Mouse (Mus musculus) forebrain, embryonic 12.5 days (tissue): Measurements from ENCODE around the gene Agtrap. TPM values are rescaled to one million over a fixed set of nuclear protein-coding genes. Genes with fewer than 3 reads are reported as not detected.

Experiments used
- ATAC-seq: fragments of 200-750 bp; cut with Nextera tagmentation; 2 replicates; pipeline ENCODE4 v1.8.0; 2017; ENCODE audit warnings: moderate TSS enrichment; ENCODE audit not compliant: low FRiP score
- H3K27ac ChIP-seq: fragments of 300-500 bp; sonication (generic); 2 replicates; pipeline ENCODE4 v1.5.1; 2016; ENCODE audit warnings: mild to moderate bottlenecking
- H3K27me3 ChIP-seq: fragments of 300-500 bp; sonication (generic); 2 replicates; pipeline ENCODE4 v1.6.1; 2016; ENCODE audit warnings: mild to moderate bottlenecking
- H3K36me3 ChIP-seq: fragments of 300-500 bp; sonication (generic); replicated peaks from 2 replicates; pipeline ENCODE4 v1.6.1; 2016; ENCODE audit warnings: mild to moderate bottlenecking
- H3K4me1 ChIP-seq: fragments of 300-500 bp; sonication (generic); 2 replicates; pipeline ENCODE4 v1.6.1; 2016
- H3K4me2 ChIP-seq: fragments of 300-500 bp; sonication (generic); 2 replicates; pipeline ENCODE4 v1.6.1; 2016; ENCODE audit warnings: mild to moderate bottlenecking, moderate library complexity
- H3K4me3 ChIP-seq: fragments of 300-500 bp; sonication (generic); replicated peaks from 2 replicates; pipeline ENCODE4 v1.5.1; 2016; ENCODE audit warnings: mild to moderate bottlenecking
- H3K9ac ChIP-seq: fragments of 300-500 bp; sonication (generic); 2 replicates; pipeline ENCODE4 v1.6.1; 2016; ENCODE audit warnings: mild to moderate bottlenecking
- H3K9me3 ChIP-seq: fragments of 300-500 bp; sonication (generic); 2 replicates; pipeline ENCODE4 v1.6.1; 2016
- WGBS: fragments of 180-500 bp; shearing (Covaris S2); methylation state at CpG from one replicate; pipeline ENCODE4 v1.1.7; 2016; 5-methylcytosine and 5-hydroxymethylcytosine counted together
- polyA plus RNA-seq: library from polyadenylated mRNA; unstranded; fragments of >200 nt; fragmentation: Nextera tagmentation; extraction: Ambion mirVana; gene quantifications from 2 replicates; pipeline ENCODE4 v1.2.1, GENCODE M21; 2016

Gene Agtrap
- polyA plus RNA-seq, 1 experiment from 2014 or later: 9.2 TPM

DNA sequence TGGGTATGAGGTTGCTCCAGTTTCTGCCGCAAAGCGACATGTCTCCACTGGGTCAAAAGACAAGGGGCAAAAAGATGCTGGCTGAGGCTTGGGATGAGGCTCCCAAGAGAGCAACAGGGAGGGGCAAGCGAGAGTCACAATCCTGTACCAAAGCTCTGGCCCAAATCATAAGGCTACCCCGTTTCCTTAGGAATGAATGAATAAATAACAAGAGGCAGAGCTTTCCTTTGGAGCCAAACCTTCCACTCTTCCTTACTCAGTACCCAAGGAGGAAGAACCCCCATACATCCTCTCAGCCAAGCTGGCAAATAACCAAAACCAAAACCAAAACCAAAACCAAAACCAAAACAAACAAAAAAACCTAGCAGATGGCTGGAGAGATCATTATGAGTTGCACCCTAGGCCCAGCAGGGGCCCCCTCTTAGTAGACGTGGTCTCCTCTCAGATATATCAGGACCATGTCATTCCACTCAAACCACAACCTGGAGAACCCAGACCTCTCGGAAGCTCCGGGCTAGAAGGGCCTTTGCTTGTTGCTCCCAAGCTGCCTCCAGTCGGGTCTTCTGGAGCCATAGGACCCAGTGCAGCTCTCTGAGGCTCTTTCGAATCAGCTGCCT, 18.1 kb downstream of the Agtrap start:
- Histone ChIP-seq H3K36me3 (no peaks in the 10 kb centered on the region), H3K4me2 (no peak overlapping the region), H3K27ac (no peak overlapping the region), H3K27me3 (no peaks in the 10 kb centered on the region), H3K4me3 (no peak overlapping the region), H3K9me3 (no peaks in the 10 kb centered on the region), H3K9ac (no peak overlapping the region), H3K4me1 (peaks cover under 1% of the 10 kb centered on the region; the same call in 1 of the 2 replicates)
- 88% methylated on average over 9 of the region's 9 CpGs for WGBS
- no peak for ATAC-seq

DNA sequence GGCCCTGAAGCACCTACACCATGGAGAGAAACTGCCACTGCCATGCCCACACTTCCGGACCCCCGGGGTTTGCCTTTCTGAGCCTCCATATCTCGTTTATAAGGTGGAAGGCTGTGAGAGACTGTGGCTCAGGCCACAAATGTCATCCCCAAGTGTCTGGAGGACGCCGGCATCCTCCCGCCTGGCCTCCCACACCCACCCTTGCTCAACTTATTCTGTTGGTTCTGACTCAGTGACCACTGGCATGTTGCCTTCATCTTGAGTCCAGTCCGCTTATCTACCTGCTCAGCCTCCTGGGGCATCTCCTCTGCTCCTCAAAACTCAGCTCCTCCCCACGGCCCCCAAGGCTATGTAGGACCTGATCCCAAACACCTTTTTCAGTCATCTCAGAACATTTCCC, 20.5 kb downstream of the Agtrap start:
- H3K36me3 ChIP-seq: no peaks in the 10 kb centered on the region
- H3K4me3 ChIP-seq: no peak overlapping the region
- H3K9me3 ChIP-seq: no peaks in the 10 kb centered on the region
- no peak overlapping the region for H3K9ac ChIP-seq
- no peak overlapping the region for H3K4me2 ChIP-seq
- no peaks in the 10 kb centered on the region; the same call in 1 of the 2 replicates for H3K4me1 ChIP-seq
- 84% methylated on average over 8 of the region's 8 CpGs for WGBS
- no peak overlapping the region for H3K27ac ChIP-seq
- no peaks in the 10 kb centered on the region for H3K27me3 ChIP-seq
- ATAC-seq: no peak

DNA sequence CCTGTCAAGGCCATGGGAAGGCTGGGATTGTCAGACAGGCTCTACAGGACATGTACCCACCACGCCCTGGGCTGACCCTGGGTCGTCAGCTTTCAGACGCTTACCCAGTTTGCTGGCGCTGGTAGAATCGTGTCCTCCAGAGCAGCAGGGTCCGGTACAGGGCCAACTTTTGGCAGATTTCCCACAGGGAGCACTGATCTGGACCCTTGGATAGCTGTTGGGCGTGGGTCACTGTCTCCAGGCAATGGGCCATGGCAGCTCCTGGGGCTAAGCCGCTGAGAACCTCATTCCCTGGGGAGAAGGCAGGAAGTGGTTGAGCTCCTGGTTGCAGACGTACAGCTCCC, 21.5 kb downstream of the Agtrap start:
- no peak overlapping the region for H3K27ac ChIP-seq
- 73% methylated on average over 9 of the region's 9 CpGs for WGBS

DNA sequence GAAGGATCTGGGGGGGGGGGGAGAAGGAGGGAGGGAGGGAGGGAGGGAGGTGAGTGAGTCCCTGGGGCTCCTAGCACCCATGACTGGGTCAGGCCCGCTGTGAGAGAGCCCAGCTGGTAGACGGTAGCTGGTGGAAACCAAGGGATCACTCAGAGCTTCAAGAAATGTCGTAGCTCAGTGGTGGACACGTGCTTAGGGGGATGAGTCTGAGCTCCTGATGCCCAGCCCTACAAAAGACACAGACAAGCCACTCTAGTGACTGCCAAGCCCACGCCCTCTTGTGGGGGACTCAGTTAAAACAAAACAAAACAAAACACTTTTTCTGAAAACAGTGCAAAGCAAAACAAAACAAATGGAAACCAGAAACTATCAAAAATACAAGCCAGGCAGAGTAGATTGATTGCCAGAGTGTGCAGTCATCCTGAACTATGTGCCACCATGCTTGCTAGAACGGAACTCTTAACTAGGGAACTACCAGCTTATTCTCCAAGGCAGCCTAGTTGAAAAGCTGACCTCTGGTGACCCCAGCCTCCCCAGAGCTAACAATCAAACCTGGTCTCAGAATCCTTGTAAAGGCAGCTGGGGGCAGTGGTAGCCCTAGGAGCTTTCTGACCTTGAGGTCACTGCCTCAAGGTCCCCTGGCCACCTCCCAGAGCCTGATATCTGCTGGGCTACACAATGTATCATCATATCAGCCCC, 22.0 kb downstream of the Agtrap start:
- WGBS: 32% methylated on average over 6 of the region's 6 CpGs
- H3K9me3 ChIP-seq: no peaks in the 10 kb centered on the region
- H3K9ac ChIP-seq: no peak overlapping the region
- H3K27me3 ChIP-seq: no peaks in the 10 kb centered on the region
- no peaks in the 10 kb centered on the region; the same call in 1 of the 2 replicates for H3K4me1 ChIP-seq
- H3K4me2 ChIP-seq: no peak overlapping the region
- H3K4me3 ChIP-seq: no peak overlapping the region
- no peak overlapping the region for H3K27ac ChIP-seq
- no peak for ATAC-seq
- no peaks in the 10 kb centered on the region for H3K36me3 ChIP-seq

More for the DNA sequence above, 21.5 kb downstream of the Agtrap start:
- H3K4me1 ChIP-seq: no peaks in the 10 kb centered on the region; the same call in 1 of the 2 replicates
- no peak overlapping the region for H3K4me3 ChIP-seq
- no peak for ATAC-seq
- no peak overlapping the region for H3K4me2 ChIP-seq
- no peaks in the 10 kb centered on the region for H3K27me3 ChIP-seq
- no peaks in the 10 kb centered on the region for H3K9me3 ChIP-seq
- H3K36me3 ChIP-seq: no peaks in the 10 kb centered on the region
- no peak overlapping the region for H3K9ac ChIP-seq

DNA sequence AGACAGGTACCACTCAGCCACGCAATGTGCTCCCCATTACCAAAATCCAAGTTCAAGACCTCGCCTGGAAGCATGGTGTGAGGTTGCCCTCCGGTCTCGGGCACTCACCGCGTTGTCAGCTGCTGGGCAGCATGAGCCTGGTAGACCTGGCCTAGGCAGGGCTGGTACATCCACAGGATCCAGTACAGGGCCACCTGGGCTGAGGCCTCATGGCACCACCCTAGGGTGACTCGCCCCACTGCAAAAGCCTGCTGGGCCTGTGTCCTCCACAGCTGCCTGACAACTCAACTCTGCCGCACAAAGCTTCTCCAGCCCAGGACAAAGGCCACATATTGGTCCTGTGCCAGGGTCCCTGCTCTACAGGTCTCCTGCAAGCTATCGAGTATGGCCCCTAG, 26.7 kb downstream of the Agtrap start:
- ATAC-seq: no peak
- no peaks in the 10 kb centered on the region for H3K9me3 ChIP-seq
- no peak overlapping the region for H3K4me3 ChIP-seq
- peaks cover 32% of the 10 kb centered on the region for H3K36me3 ChIP-seq
- no peaks in the 10 kb centered on the region for H3K27me3 ChIP-seq
- H3K4me1 ChIP-seq: no peaks in the 10 kb centered on the region
- no peak overlapping the region for H3K27ac ChIP-seq
- 86% methylated on average over 9 of the region's 9 CpGs for WGBS
- no peak overlapping the region for H3K9ac ChIP-seq
- H3K4me2 ChIP-seq: no peak overlapping the region

DNA sequence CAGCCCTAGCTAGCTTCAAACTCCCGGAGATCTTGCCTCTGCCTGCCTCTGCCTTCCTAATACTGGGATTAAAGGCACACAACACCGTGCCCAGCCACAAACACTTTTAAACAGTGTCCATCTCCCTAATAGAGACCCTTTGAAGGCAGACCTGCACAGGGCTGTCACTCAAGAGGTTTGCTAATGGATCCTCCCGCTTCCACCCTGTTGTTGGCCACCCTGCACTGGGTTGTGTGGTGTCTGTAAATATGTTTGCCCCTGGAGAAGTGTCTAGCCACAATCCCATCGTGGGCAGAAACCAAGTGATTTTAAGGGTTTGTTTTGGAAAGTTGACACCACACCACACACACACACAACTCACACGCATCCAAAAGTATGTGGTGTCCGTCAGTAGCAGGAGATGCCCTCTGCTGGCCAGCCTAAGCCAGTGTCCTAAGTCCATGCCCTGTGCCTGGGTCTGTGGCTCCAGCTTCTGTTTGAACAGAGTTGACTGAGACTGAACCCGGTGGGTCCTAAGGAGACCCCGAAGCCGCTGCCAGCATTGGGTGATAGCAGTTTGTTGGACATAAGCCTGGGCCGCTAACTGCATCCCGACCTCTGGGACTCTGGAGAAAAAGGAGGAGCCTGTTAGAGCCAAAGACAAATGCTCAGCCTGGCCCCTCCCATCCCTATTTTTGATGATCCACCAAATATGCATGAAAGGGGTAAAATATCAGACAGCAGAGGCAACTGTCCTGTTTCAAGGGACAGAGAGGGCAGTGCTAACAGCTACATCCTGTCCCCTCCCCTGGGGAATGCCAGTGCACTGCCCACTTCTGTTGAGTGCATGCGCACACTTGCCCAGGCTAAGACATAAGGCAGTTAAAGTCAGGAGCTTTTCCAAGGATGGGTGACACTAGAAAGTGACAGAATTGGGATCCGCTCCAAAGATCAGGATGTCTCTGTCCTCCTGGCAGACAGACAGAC, 27.4 kb downstream of the Agtrap start:
- Histone ChIP-seq H3K9ac (no peak overlapping the region), H3K9me3 (no peaks in the 10 kb centered on the region), H3K27ac (no peak overlapping the region), H3K4me3 (no peak overlapping the region), H3K36me3 (peaks cover 38% of the 10 kb centered on the region), H3K4me1 (no peaks in the 10 kb centered on the region), H3K4me2 (no peak overlapping the region), H3K27me3 (no peaks in the 10 kb centered on the region)
- 54% methylated on average over 13 of the region's 13 CpGs for WGBS
- 0 out of 2 replicates have a peak, but pooled peaks have one; percentile 50 for ATAC-seq

DNA sequence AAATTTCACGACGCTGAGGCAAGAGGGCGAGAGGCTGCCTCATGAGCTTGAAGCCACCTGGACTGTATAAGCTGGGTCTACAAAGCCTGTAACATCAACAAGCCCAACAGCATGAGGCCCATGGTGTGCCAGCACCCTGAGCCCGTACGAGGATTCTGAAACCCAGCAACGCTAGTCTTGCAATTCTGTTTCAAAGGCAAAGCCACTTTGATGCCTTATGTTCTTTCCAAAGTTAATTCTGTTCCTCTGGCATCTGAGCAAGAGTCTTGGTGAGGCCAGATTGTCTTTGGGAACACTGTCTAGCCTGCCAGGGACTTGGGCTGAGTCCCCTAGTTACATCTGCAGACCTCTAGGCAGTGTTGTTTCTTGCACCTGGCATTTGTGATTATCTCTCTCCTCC, 28.8 kb downstream of the Agtrap start:
- no peak for ATAC-seq
- H3K27ac ChIP-seq: no peak overlapping the region
- H3K36me3 ChIP-seq: peaks cover 51% of the 10 kb centered on the region
- H3K9ac ChIP-seq: no peak overlapping the region
- WGBS: 94% methylated on average over 6 of the region's 6 CpGs
- no peaks in the 10 kb centered on the region for H3K4me1 ChIP-seq
- H3K27me3 ChIP-seq: no peaks in the 10 kb centered on the region
- no peak overlapping the region for H3K4me3 ChIP-seq
- no peak overlapping the region for H3K4me2 ChIP-seq
- no peaks in the 10 kb centered on the region for H3K9me3 ChIP-seq

DNA sequence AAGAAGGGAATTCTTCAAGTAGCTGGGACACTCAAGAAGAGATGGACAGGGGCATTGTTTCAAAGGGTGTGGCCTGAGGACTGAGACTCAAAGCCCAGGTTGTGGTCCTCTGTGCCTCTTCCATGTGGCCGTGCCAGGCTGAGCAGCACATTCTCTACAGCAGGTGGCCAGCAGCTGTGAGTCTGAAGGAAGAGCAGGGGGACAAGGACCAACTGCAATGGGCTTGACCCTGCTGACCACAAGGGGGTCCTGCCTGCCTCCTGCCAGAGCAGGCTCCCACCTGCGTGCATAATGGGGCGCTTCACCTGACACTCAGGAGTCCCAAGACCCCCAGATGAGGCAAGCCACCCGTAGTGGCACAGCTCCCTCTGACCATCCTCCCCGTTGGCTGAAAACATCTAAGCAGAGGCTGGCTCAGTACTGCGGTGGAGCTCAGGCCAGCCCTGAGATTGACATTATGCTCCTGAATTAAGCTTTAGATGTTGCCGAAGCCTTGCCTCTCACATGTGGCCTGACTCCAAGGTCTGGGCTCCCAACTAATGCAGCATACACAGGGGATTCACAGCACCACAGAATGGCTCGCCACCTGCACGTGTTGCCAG, 29.5 kb downstream of the Agtrap start:
- Histone ChIP-seq H3K9ac (no peak overlapping the region), H3K4me3 (no peak overlapping the region), H3K27ac (0 out of 2 replicates have a peak overlapping the region, but pooled peaks have one; percentile 13), H3K4me1 (no peaks in the 10 kb centered on the region), H3K36me3 (peaks cover 57% of the 10 kb centered on the region), H3K27me3 (no peaks in the 10 kb centered on the region), H3K9me3 (no peaks in the 10 kb centered on the region), H3K4me2 (no peak overlapping the region)
- no peak for ATAC-seq
- 87% methylated on average over 9 of the region's 9 CpGs for WGBS

DNA sequence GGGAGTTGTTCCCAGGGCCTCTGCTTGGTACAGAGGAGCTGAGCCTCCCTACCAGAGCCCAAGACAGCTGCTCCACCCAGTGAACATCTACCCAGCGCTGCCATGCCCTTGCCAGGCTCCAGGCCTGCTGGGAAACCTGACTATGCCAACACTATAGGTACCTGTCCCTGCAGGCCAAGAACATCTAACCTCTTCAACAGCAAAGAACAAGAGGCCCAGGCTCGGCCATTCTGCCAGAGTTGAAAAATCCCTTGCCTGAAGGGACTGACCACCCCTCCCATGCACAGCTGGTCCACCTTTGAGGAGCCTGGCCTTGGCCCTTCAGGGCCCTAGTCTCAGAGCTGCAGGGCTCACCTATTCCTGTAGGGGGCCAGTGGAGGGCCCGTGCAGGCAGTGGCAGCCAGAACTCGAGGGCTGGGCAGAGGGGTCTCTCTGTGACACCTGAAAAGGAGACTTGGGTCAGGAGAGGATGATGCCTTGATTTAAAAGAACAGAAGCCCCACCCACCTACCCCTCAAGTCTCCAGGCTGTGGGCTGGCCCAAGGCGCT, 30.1 kb downstream of the Agtrap start:
- Histone ChIP-seq H3K4me1 (no peaks in the 10 kb centered on the region), H3K27me3 (no peaks in the 10 kb centered on the region), H3K36me3 (peaks cover 63% of the 10 kb centered on the region), H3K9me3 (no peaks in the 10 kb centered on the region), H3K9ac (no peak overlapping the region), H3K4me3 (no peak overlapping the region), H3K27ac (no peak overlapping the region; the same call in 1 of the 2 replicates), H3K4me2 (no peak overlapping the region)
- no peak for ATAC-seq
- 65% methylated on average over 5 of the region's 5 CpGs for WGBS

DNA sequence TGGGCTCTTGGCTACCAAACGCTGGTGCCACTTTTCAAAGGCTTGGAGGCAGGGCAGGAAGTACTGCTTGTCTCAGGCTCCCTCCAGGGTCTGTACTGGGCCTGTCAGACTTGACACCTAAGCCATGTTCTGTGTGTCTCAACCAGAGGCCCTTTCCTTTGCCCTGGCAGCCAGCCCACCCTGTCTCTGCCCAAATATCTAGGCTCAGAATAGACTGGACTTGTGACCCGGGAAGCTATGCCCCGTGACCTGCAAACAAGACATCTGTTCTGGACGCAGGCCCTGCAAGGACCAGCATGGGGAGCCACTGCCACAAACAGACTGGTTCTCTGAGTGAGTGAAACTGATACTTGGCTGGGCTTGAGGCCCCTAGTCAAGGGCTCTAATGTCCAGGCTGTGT, 31.0 kb downstream of the Agtrap start:
- H3K4me3 ChIP-seq: no peak overlapping the region
- no peaks in the 10 kb centered on the region for H3K9me3 ChIP-seq
- no peaks in the 10 kb centered on the region for H3K4me1 ChIP-seq
- no peaks in the 10 kb centered on the region for H3K27me3 ChIP-seq
- no peak overlapping the region for H3K27ac ChIP-seq
- no peak overlapping the region for H3K9ac ChIP-seq
- H3K4me2 ChIP-seq: no peak overlapping the region
- H3K36me3 ChIP-seq: peaks cover 73% of the 10 kb centered on the region
- 86% methylated on average over 4 of the region's 4 CpGs for WGBS
- no peak for ATAC-seq

DNA sequence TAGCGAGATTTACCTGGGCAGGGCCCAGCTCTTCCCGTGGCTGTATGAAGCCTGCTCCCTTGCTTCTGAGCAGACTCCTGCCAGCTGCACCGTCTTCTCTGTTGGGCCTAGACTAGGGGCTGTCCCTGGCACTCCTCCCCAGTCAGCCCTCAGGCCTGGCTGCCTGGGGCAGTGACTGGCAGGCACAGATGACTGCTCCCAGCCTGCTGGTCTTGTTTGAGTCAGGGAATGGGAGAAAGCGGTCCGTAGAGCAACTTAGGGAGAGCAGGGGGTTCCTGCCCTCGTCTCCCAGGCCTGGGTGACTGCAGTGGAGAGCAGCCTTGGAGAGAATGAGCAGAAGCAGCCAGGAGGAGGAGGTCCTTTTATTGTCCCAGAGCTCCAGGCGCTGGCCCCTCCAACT, 31.6 kb downstream of the Agtrap start:
- H3K9me3 ChIP-seq: no peaks in the 10 kb centered on the region
- no peaks in the 10 kb centered on the region for H3K27me3 ChIP-seq
- H3K4me3 ChIP-seq: no peak overlapping the region
- no peak overlapping the region for H3K4me2 ChIP-seq
- peaks cover 78% of the 10 kb centered on the region for H3K36me3 ChIP-seq
- no peak overlapping the region for H3K27ac ChIP-seq
- ATAC-seq: no peak
- 85% methylated on average over 7 of the region's 7 CpGs for WGBS
- H3K9ac ChIP-seq: no peak overlapping the region
- no peaks in the 10 kb centered on the region for H3K4me1 ChIP-seq
